Mouse (Mus musculus) liver, adult 2 months (tissue): ENCODE data around the gene Gpc1. TPM values are rescaled to one million over a fixed set of nuclear protein-coding genes. Genes with fewer than 3 reads are reported as not detected.

Experiments used
- DNase-seq: peaks from one replicate; pipeline ENCODE4 v3.0.0-alpha.2; 2011; ENCODE audit warnings: low read depth, low spot score; ENCODE audit errors: extremely low read depth
- H3K27ac ChIP-seq: fragments of 200-500 bp; replicated peaks from 2 replicates; pipeline ENCODE4 v1.5.1; 2012; ENCODE audit warnings: low read depth, mild to moderate bottlenecking, control low read depth, inconsistent platforms, low read length; ENCODE audit not compliant: insufficient read depth
- H3K27me3 ChIP-seq: fragments of 200-500 bp; 2 replicates; pipeline ENCODE4 v1.6.1; 2012; ENCODE audit warnings: mild to moderate bottlenecking, moderate library complexity, low read length, inconsistent platforms; ENCODE audit not compliant: control insufficient read depth, insufficient read depth
- H3K36me3 ChIP-seq: fragments of 200-500 bp; 2 replicates; pipeline ENCODE4 v1.6.1; 2012; ENCODE audit warnings: low read length, inconsistent platforms; ENCODE audit not compliant: control insufficient read depth, insufficient read depth
- H3K4me1 ChIP-seq: fragments of 200-500 bp; 2 replicates; pipeline ENCODE4 v1.6.1; 2011; ENCODE audit warnings: low read length; ENCODE audit not compliant: control insufficient read depth, insufficient read depth
- H3K4me3 ChIP-seq: fragments of 200-500 bp; 2 replicates; pipeline ENCODE4 v1.5.1; 2011; ENCODE audit warnings: low read depth, mild to moderate bottlenecking, control low read depth, low read length, moderate library complexity; ENCODE audit not compliant: insufficient read depth
- H3K79me2 ChIP-seq: fragments of 200-500 bp; 2 replicates; pipeline ENCODE4 v1.6.1; 2012; ENCODE audit warnings: inconsistent platforms, mild to moderate bottlenecking, low read length, moderate library complexity; ENCODE audit not compliant: control insufficient read depth, insufficient read depth
- H3K9ac ChIP-seq: fragments of 200-500 bp; 2 replicates; pipeline ENCODE4 v1.6.1; 2012; ENCODE audit warnings: low read depth, mild to moderate bottlenecking, control low read depth, inconsistent platforms, low read length
- CTCF ChIP-seq: fragments of 200-500 bp; IDR thresholded peaks from 2 replicates; pipeline ENCODE4 v1.5.1; 2011; ENCODE audit warnings: low read depth, low read length, control low read depth
- POLR2A ChIP-seq: fragments of 200-500 bp; IDR thresholded peaks from 2 replicates; pipeline ENCODE4 v1.6.1; 2011; ENCODE audit warnings: low read length, control low read depth; ENCODE audit not compliant: insufficient read depth; ENCODE audit errors: extremely low read depth
- WGBS: fragments of 180-500 bp; shearing (Covaris S2); methylation state at CpG from one replicate; pipeline ENCODE4 v1.1.7; 2018; 5-methylcytosine and 5-hydroxymethylcytosine counted together
- polyA plus RNA-seq: library from polyadenylated mRNA; depleted of rRNA; stranded (reverse); fragments of >200 nt; gene quantifications from 2 replicates; pipeline ENCODE4 v1.2.3, GENCODE M21; 2012
- total RNA-seq: library from RNA; depleted of rRNA; stranded (reverse); fragments of >200 nt; gene quantifications from 2 replicates; pipeline ENCODE4 v1.2.3, GENCODE M21; 2014

Gene Gpc1
- total and polyA plus RNA-seq, 2 experiments = 0.92 to 2.1 TPM

- Histone ChIP-seq H3K4me3 (no peak overlapping the region), H3K9ac (no peak overlapping the region), H3K79me2 (no peaks in the 10 kb centered on the region), H3K36me3 (no peaks in the 10 kb centered on the region), H3K27me3 (no peaks in the 10 kb centered on the region), H3K4me1 (no peaks in the 10 kb centered on the region), H3K27ac (no peak overlapping the region)
- DNase-seq = no peak
- no peak for TF ChIP-seq CTCF
- no peak for TF ChIP-seq POLR2A
- WGBS = 92% methylated on average over 12 of the region's 12 CpGs
Measured at GRCm38 (mm10) chr1:92879266-92879665, 47.8 kb downstream of the Gpc1 start.

DNA sequence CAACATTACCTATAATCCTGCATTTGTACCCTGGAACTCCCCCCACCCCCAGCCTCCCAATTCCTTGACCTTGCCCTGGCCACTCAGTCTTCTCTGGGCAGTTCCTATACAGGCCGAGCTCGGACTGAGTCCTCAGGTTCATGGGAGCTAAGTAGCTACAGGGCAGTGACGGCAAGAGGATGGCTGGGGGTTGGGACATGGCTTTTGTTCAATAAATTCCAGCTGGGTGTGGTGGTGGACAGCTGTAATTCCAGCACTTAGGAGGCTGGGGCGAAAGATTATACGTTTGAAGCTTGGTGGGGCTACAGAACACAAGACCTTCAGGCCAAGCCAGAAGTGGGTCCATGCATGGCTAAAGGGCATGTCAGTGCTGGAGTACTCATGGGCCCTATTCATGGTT lies 48.7 kb downstream of the Gpc1 start:
- Histone ChIP-seq H3K79me2 (no peaks in the 10 kb centered on the region), H3K4me1 (no peaks in the 10 kb centered on the region), H3K36me3 (no peaks in the 10 kb centered on the region), H3K9ac (no peak overlapping the region), H3K4me3 (no peak overlapping the region), H3K27me3 (no peaks in the 10 kb centered on the region), H3K27ac (no peak overlapping the region)
- no peak for TF ChIP-seq POLR2A
- TF ChIP-seq CTCF = no peak
- DNase-seq = no peak
- 88% methylated on average over 5 of the region's 5 CpGs for WGBS

- H3K36me3 ChIP-seq = no peaks in the 10 kb centered on the region
- 84% methylated on average over 6 of the region's 6 CpGs for WGBS
- no peaks in the 10 kb centered on the region for H3K4me1 ChIP-seq
- no peaks in the 10 kb centered on the region for H3K27me3 ChIP-seq
- TF ChIP-seq CTCF (no peak), POLR2A (no peak)
- no peak overlapping the region for H3K4me3 ChIP-seq
- DNase-seq = no peak
- no peak overlapping the region for H3K9ac ChIP-seq
- H3K27ac ChIP-seq = no peak overlapping the region
- H3K79me2 ChIP-seq = no peaks in the 10 kb centered on the region
Measured at GRCm38 (mm10) chr1:92881982-92882381, 50.5 kb downstream of the Gpc1 start.

DNA sequence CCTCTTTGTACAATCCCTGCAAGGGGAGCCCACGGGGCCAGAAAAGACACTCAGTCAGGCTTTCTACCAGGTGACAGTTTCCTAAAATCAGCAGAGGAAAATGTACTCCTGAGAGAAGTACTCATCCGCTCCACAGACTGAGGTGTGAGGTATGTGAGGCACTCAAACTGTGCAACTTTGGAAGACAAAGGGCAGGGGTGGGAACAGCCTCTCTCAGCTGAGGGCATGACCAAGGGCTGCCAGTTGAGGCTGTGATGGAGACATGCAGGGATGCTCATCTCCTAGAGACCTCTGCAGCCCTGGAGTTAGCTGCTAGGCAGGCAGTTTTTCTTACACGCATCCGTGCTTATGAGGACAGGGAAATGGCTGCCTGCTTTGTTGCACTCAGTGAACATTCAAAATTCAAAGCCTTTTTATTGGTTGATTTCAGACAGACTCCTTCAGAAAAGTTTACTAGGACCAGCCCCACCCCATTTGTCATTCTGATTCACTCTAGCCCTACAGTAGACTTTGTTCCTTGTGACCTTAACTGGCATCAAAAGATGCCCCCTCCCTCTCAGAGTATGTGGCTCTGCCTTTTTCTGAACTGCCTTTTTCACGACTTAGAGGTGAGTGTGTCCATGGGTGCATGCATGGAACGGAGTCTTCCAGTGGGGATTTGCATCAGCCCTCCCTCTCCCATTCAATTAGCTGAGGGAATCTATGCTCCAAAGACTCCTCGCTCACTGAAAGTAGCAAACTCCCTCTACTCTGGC lies 57.6 kb downstream of the Gpc1 start:
- no peaks in the 10 kb centered on the region for H3K36me3 ChIP-seq
- WGBS = 83% methylated on average over 7 of the region's 7 CpGs
- H3K79me2 ChIP-seq = no peaks in the 10 kb centered on the region
- TF ChIP-seq CTCF (no peak), POLR2A (no peak)
- H3K27ac ChIP-seq = no peak overlapping the region
- no peaks in the 10 kb centered on the region for H3K4me1 ChIP-seq
- no peak for DNase-seq
- no peaks in the 10 kb centered on the region for H3K27me3 ChIP-seq
- no peak overlapping the region for H3K4me3 ChIP-seq
- no peak overlapping the region for H3K9ac ChIP-seq

GRCm38 (mm10) chr1:92892791-92893190 lies 61.3 kb downstream of the Gpc1 start:
- WGBS = 83% methylated on average over 3 of the region's 3 CpGs
- no peak for TF ChIP-seq POLR2A

GRCm38 (mm10) chr1:92893896-92894295 lies 62.5 kb downstream of the Gpc1 start:
- H3K9ac ChIP-seq = no peak overlapping the region
- TF ChIP-seq CTCF = no peak
- TF ChIP-seq POLR2A = no peak
- H3K36me3 ChIP-seq = no peaks in the 10 kb centered on the region
- H3K79me2 ChIP-seq = no peaks in the 10 kb centered on the region
- no peak for DNase-seq
- 57% methylated on average over 3 of the region's 3 CpGs for WGBS
- H3K4me3 ChIP-seq = no peak overlapping the region
- H3K4me1 ChIP-seq = no peaks in the 10 kb centered on the region
- H3K27ac ChIP-seq = no peak overlapping the region
- H3K27me3 ChIP-seq = no peaks in the 10 kb centered on the region

More at GRCm38 (mm10) chr1:92892791-92893190, 61.3 kb downstream of the Gpc1 start:
- H3K27me3 ChIP-seq = no peaks in the 10 kb centered on the region
- H3K27ac ChIP-seq = no peak overlapping the region
- no peak for DNase-seq
- no peaks in the 10 kb centered on the region for H3K36me3 ChIP-seq
- no peaks in the 10 kb centered on the region for H3K79me2 ChIP-seq
- H3K9ac ChIP-seq = no peak overlapping the region
- no peaks in the 10 kb centered on the region for H3K4me1 ChIP-seq
- H3K4me3 ChIP-seq = no peak overlapping the region
